Mouse (Mus musculus) heart, adult 18-20 months (tissue): ENCODE data around the gene Dhrs9. TPM values are rescaled to one million over a fixed set of nuclear protein-coding genes. Genes with fewer than 3 reads are reported as not detected.

Source experiments
- DNase-seq, 2 experiments: peaks; one replicate each; pipeline ENCODE4 v3.0.0; 2021 to 2022; ENCODE audit warnings: mixed read lengths in 1 of 2
- total RNA-seq, 2 experiments: library from RNA; stranded (reverse); gene quantifications; 2 replicates each; pipeline ENCODE4 v1.2.3; 2021

Gene Dhrs9
- total RNA-seq, 2 experiments from 2014 or later = 0.17 to 0.49 TPM

DNA sequence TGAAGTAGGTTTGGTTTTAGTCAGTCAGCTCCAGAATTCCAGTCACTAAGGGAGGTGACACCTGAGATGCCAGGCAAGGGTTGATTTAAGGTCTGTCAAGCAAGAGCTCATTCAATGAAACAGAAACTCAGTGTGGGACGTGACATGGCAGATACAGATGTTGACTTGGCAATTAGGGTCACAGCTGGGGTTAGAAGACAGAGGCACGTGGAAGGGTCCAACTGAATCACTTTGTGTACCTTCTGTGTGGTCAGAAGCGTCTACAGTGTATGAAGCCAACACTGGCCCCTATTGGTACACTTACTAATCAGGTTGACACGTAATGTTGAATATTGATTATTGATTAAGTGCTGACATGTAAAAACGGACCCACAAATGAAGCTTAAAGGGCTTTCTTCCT is 44.6 kb downstream of the Dhrs9 start:
- no peak for DNase-seq

DNA sequence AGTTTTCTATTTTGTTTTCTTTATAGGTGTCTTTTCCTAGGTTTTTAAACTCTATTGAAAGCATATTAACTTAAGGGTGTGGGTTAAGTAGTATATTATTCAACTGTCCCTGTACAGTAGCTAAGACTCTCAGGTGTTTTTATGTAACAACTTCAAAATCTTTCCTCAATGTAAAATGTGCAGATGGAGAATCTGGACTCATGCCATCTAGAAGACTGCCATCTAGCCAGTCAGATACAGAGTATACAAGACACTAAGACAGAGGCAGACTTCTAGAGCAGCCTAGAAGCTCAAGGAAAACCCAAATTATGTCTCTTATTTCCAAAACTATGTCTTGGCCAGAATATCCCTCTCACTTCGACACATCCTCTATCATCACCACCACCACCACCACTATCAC is 45.8 kb downstream of the Dhrs9 start:
- DNase-seq = no peak

DNA sequence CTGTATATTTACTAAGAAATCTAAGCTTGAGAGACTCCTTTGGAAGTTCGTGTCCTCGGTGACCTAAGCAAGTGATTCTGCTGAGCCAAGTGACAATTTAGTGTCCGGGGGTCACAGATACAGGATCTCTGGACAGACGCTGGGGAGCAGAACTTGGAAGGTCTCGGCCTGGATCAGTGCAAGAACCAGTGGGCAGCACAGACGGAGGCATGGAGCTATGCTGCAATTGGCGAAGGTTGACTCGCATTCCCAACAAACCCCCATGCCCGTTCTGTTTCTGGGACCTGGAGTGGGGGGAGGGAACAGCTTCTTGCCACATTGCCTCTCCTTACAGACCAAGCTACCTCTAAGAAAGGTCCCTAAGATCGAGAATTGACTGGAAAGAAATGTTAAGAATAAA is 46.9 kb downstream of the Dhrs9 start:
- no peak for DNase-seq

DNA sequence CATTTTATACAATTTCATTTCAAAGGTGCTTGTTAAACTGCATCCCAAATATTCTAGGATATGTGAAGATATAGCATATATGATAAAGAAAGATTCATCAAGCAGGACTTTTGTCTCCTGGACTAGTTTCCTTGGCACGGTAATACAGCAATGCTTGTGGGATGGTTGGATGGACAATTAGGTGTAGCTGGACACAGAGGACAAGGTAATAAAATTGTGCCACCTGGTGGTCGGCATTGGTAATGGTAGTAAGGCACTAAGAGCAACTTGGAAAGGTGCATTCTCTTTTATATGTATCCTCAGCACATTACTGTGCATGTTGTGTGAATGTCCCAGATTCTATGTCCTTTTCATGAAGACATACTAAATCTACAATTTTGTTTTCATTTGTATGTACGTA is 47.9 kb downstream of the Dhrs9 start:
- peak; percentile 28 to 83 for DNase-seq

DNA sequence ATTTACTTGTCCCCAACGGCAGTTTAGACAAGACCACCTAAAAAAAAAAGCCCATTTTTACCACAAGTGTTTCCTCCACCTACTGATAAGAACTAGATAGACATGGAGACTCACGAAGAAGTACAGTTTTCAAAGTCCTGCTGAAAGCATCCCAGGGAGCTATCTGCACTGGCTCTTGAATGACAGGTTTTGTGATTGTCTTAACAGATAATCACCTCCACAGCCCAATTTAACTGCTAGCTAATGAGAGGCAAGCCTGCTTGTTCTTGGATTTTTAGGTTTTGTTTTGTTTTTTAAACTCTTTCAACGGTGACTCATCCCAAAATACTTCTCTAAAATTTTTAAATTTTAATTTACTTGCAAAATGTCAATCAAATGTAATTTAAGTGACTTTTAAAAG is 61.4 kb downstream of the Dhrs9 start:
- no peak for DNase-seq

DNA sequence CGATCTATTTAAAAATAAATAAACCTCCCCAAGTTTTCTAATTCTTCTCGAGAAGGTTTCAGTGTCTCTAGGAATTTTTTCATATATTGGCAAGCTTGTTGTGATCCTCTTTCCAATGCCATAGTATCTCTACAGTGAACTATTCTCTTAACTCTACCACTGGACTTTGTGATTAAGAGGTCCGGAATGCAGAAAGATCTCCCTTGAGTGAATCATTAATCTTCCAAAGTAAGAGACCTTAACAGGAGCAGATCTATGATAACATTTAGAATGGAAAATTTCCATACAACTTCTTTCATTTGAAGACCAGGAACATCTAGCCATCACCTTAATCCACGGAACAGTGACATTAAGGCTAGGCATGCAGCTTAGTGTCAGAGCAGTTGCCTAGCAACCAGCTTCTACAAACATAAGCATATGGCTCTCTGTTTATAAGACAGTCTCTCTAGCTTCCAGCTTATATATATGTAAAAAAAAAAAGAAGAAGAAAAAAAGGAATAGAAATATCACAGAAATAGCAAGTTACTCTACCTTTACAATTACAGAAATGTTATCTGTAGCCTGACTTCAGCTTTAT is 65.7 kb downstream of the Dhrs9 start:
- DNase-seq = no peak

DNA sequence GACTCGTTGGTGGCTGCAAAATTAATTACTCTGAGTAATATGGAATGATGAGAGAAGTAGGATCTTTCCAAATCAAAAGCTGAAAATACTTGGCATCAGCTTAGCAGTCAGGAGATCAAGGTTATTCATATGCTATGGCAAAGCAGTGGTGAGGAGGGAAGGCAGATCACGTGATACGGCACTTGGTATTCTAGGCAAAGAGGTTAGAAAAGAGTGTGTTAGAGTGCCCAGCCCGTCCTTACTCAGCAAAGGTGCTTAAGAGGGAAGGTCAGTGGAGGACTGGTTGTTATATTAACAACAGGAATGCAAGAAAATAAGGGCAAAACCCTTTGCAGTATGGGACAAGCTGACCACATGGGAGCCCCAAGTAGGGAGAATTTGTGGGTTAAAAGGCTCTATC is 68.3 kb downstream of the Dhrs9 start:
- no peak for DNase-seq

DNA sequence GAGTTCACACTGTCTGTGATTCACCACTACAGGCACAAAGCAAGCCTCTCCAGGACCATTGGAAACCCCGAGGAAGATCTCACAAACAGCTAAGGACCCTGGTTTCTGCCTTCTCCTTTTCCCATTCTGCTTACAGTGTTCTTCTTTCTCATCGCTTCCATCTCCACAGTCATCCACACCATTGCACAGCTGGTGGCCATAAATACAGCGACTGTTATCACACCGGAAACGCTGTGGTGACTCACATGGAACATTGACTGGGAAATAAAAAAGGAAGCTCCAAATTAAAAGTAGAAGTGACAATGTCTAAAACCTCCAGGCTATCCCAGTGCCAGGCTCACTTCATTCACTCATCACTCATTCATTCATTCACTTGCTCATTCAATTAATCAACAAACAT is 70.9 kb downstream of the Dhrs9 start:
- no peak for DNase-seq

Other genes starting within 250 kb of the Dhrs9 start
- 1 to 10 TPM; 5.8 to 7.0 TPM for gene Nostrin, start 244.6 kb upstream of the Dhrs9 start, total RNA-seq
- gene Spc25, start 174.3 kb upstream of the Dhrs9 start, total RNA-seq = under 1 TPM; 0.67 to 0.75 TPM
- gene G6pc2, start 169.4 kb upstream of the Dhrs9 start, total RNA-seq = not detected
- gene Abcb11, start 37.8 kb upstream of the Dhrs9 start, total RNA-seq = not detected
- 1 to 10 TPM in 1 of 2 experiments, under 1 TPM in 1; 0.72 to 1.4 TPM for gene Lrp2, start 205.6 kb downstream of the Dhrs9 start, total RNA-seq